31 mouse cellular contexts compared by ENCODE assay signal in the genomic region with DNA sequence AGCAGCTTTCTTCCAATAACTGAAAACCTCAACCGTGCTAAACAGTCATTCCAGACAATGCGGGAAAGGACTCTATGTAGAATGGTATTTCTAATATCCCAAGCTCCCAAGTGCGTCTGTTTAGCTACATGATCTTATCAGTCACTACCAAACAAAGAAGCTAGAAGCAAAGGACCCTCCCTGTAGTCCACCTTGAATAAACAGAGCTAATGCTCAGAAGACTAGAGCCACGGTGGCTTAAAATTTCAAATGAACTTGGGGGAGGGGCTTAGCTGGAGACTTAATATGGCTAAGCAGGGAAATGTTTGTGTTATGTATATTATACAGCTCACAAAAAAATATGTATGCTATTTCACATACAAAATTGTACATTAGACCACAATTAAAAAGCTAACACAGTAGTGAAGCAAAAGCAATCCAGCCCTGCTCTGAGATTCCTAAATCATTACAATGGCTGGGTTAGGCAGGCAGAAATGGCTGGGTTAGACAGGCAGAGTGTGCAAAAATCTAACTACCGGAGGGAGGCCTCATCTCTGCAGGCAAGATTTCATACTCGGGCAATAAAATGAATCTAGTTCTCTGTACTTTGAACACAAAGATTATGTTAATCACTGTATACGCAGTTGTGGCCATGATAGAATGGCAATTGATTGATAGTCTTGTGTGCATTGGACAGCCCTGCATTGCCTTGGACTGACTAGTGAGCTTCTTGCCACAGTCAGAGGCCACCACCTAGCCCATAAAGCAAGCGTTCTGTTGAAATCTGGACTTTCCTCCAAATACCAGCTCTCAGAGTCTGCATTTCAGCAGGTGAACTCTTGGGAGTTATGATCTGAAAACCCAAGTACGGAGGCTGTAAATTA. TPM values are rescaled to one million over a fixed set of nuclear protein-coding genes. Genes with fewer than 3 reads are reported as not detected.
DNase-seq lines count a peak whose midpoint lies in the region; ATAC-seq and TF ChIP-seq lines count a peak whose summit lies in the region.
"Had no signal": no experiment of that assay in that cellular context is flagged by ENCODE, and none has a peak within 500 bp of the region (broad histone marks: within the 10 kb centered on the region; RNA-seq: fewer than 3 reads in every experiment).

No protein-coding gene starts in this region.

- no peak for TF ChIP-seq POLR2A in small intestine, adult 2 months (IDR thresholded peaks at IDR 0.05; ENCODE audit: low read depth, low read length)
- no peak for TF ChIP-seq POLR2A in lung, adult 2 months (IDR thresholded peaks at IDR 0.05; ENCODE audit: borderline replicate concordance, extremely low read depth, low read depth, low read length)

- TF ChIP-seq EP300 in stomach, postnatal 0 days (optimal IDR thresholded peaks at IDR 0.05) = no peak

- WGBS in hindbrain, embryonic 15.5 days = 69% methylated on average over 9 of the region's 9 CpGs
- 81% methylated on average over 9 of the region's 9 CpGs for WGBS in hindbrain, embryonic 10.5 days
- WGBS in stomach, embryonic 14.5 days = 45% methylated on average over 9 of the region's 9 CpGs
- WGBS in stomach, postnatal 0 days = 41% methylated on average over 9 of the region's 9 CpGs
- 24% methylated on average over 9 of the region's 9 CpGs for WGBS in small intestine, adult 2 months
- WGBS in lung, adult 2 months = 76% methylated on average over 9 of the region's 9 CpGs

- H3K4me2 ChIP-seq in hindbrain, embryonic 15.5 days = no peak overlapping the region
- H3K4me2 ChIP-seq in stomach, embryonic 14.5 days (replicated peaks; ENCODE audit: low read depth, low read length) = no peak overlapping the region
- no peak overlapping the region for H3K4me2 ChIP-seq in stomach, postnatal 0 days (replicated peaks; ENCODE audit: low read depth)
- H3K4me2 ChIP-seq: embryonic facial prominence, embryonic 13.5 days; forebrain, embryonic 15.5 days; heart, embryonic 15.5 days; hindbrain, embryonic 14.5 days; kidney, embryonic 15.5 days; lung, embryonic 14.5 days had no signal

- 0 out of 2 replicates have a peak overlapping the region, but pooled peaks have one; percentile 5 for H3K27ac ChIP-seq in hindbrain, embryonic 15.5 days (replicated peaks)
- no peak overlapping the region for H3K27ac ChIP-seq in hindbrain, embryonic 10.5 days
- no peak overlapping the region for H3K27ac ChIP-seq in stomach, embryonic 14.5 days (ENCODE audit: low read length)
- H3K27ac ChIP-seq in stomach, postnatal 0 days (replicated peaks) = no peak overlapping the region
- peak overlapping the region; percentile 52 for H3K27ac ChIP-seq in small intestine, adult 2 months (ENCODE audit: insufficient read depth, low read depth, low read length)
- H3K27ac ChIP-seq: embryonic facial prominence, embryonic 13.5 days; forebrain, embryonic 10.5 days; forebrain, embryonic 15.5 days; heart, embryonic 10.5 days; heart, embryonic 15.5 days; hindbrain, embryonic 14.5 days; kidney, embryonic 15.5 days; liver, embryonic 14.5 days had no signal

- H3K27me3 ChIP-seq in hindbrain, embryonic 15.5 days = no peaks in the 10 kb centered on the region
- H3K27me3 ChIP-seq in hindbrain, embryonic 10.5 days (ENCODE audit: insufficient read depth, poor library complexity, severe bottlenecking) = no peaks in the 10 kb centered on the region
- no peaks in the 10 kb centered on the region for H3K27me3 ChIP-seq in stomach, embryonic 14.5 days (ENCODE audit: control insufficient read depth, insufficient read depth, low read length)
- no peaks in the 10 kb centered on the region for H3K27me3 ChIP-seq in stomach, postnatal 0 days (ENCODE audit: control insufficient read depth, insufficient read depth, low read length)
- no peaks in the 10 kb centered on the region for H3K27me3 ChIP-seq in small intestine, adult 2 months (ENCODE audit: control insufficient read depth, insufficient read depth, low read length)
- H3K27me3 ChIP-seq: embryonic facial prominence, embryonic 13.5 days; forebrain, embryonic 15.5 days; heart, embryonic 15.5 days; kidney, embryonic 15.5 days had no signal

- H3K9ac ChIP-seq in hindbrain, embryonic 15.5 days = no peak overlapping the region
- H3K9ac ChIP-seq in stomach, embryonic 14.5 days (replicated peaks; ENCODE audit: low read depth, low read length) = no peak overlapping the region
- H3K9ac ChIP-seq in stomach, postnatal 0 days (ENCODE audit: low read length) = no peak overlapping the region
- H3K9ac ChIP-seq: embryonic facial prominence, embryonic 13.5 days; forebrain, embryonic 15.5 days; heart, embryonic 15.5 days; hindbrain, embryonic 14.5 days; kidney, embryonic 15.5 days; liver, embryonic 14.5 days; lung, embryonic 14.5 days had no signal

- no peak for ATAC-seq in hindbrain, embryonic 15.5 days (ENCODE audit: low FRiP score, low read depth)
- ATAC-seq in stomach, embryonic 14.5 days (ENCODE audit: insufficient number of reproducible peaks, insufficient read depth, low FRiP score, low read depth) = peak; percentile 61; the same call in 1 of the 2 replicates
- no peak for ATAC-seq in stomach, postnatal 0 days (ENCODE audit: low FRiP score, low TSS enrichment)
- ATAC-seq: forebrain, embryonic 15.5 days; Patski had no signal

- no peaks in the 10 kb centered on the region for H3K4me1 ChIP-seq in hindbrain, embryonic 15.5 days (replicated peaks)
- H3K4me1 ChIP-seq in hindbrain, embryonic 10.5 days (replicated peaks) = no peaks in the 10 kb centered on the region
- no peaks in the 10 kb centered on the region for H3K4me1 ChIP-seq in stomach, embryonic 14.5 days (ENCODE audit: control insufficient read depth, insufficient read depth, low read length)
- H3K4me1 ChIP-seq in stomach, postnatal 0 days (replicated peaks; ENCODE audit: control insufficient read depth, insufficient read depth) = no peaks in the 10 kb centered on the region
- peaks cover 16% of the 10 kb centered on the region; the same call in 1 of the 2 replicates for H3K4me1 ChIP-seq in small intestine, adult 2 months (ENCODE audit: control insufficient read depth, insufficient read depth, insufficient read length, low read length)
- no peaks in the 10 kb centered on the region for H3K4me1 ChIP-seq in lung, adult 2 months (ENCODE audit: control insufficient read depth, insufficient read depth, low read length)
- H3K4me1 ChIP-seq: embryonic facial prominence, embryonic 13.5 days; forebrain, embryonic 10.5 days; forebrain, embryonic 15.5 days; heart, embryonic 10.5 days; heart, embryonic 15.5 days; kidney, embryonic 15.5 days had no signal

- H3K9me3 ChIP-seq in hindbrain, embryonic 15.5 days = no peaks in the 10 kb centered on the region
- H3K9me3 ChIP-seq in hindbrain, embryonic 10.5 days = no peaks in the 10 kb centered on the region
- H3K9me3 ChIP-seq in stomach, embryonic 14.5 days (ENCODE audit: control insufficient read depth, low read depth, low read length) = no peaks in the 10 kb centered on the region
- 0 out of 2 replicates have a peak, but pooled peaks cover 2% of the 10 kb centered on the region for H3K9me3 ChIP-seq in stomach, postnatal 0 days (ENCODE audit: control insufficient read depth, low read length)
- H3K9me3 ChIP-seq: embryonic facial prominence, embryonic 13.5 days; forebrain, embryonic 10.5 days; forebrain, embryonic 15.5 days; heart, embryonic 10.5 days; heart, embryonic 15.5 days; kidney, embryonic 15.5 days had no signal

- no peaks in the 10 kb centered on the region for H3K36me3 ChIP-seq in hindbrain, embryonic 15.5 days
- no peaks in the 10 kb centered on the region for H3K36me3 ChIP-seq in hindbrain, embryonic 10.5 days
- H3K36me3 ChIP-seq in stomach, embryonic 14.5 days (ENCODE audit: control insufficient read depth, insufficient read depth, low read length) = no peaks in the 10 kb centered on the region
- no peaks in the 10 kb centered on the region for H3K36me3 ChIP-seq in stomach, postnatal 0 days (ENCODE audit: control insufficient read depth, insufficient read depth, low read length)
- no peaks in the 10 kb centered on the region for H3K36me3 ChIP-seq in small intestine, adult 2 months (ENCODE audit: control insufficient read depth, insufficient read depth, low read length)
- H3K36me3 ChIP-seq: embryonic facial prominence, embryonic 13.5 days; forebrain, embryonic 10.5 days; forebrain, embryonic 15.5 days; heart, embryonic 10.5 days; heart, embryonic 15.5 days; kidney, embryonic 15.5 days had no signal

- TF ChIP-seq CTCF in stomach, postnatal 0 days (IDR thresholded peaks at IDR 0.05; ENCODE audit: low read depth) = no peak
- no peak for TF ChIP-seq CTCF in small intestine, adult 2 months (IDR thresholded peaks at IDR 0.05; ENCODE audit: extremely low read depth, insufficient read length, insufficient replicate concordance, low read depth, low read length)
- TF ChIP-seq CTCF in lung, adult 2 months (IDR thresholded peaks at IDR 0.05; ENCODE audit: insufficient read depth, low read length) = no peak

- DNase-seq in hindbrain, embryonic 10.5 days (ENCODE audit: low spot score) = no peak
- no peak for DNase-seq in stomach, postnatal 0 days (ENCODE audit: low spot score)
- no peak for DNase-seq in layer of hippocampus, adult 18-20 months (ENCODE audit: low spot score in 2 of 2)
- DNase-seq in lung, adult 2 months = no peak
- DNase-seq: adrenal gland, postnatal 10 days; cerebellum, adult 11 months; cerebellum, adult 9-10 months; gastrocnemius, postnatal 25 days; heart, adult 11 months; kidney, adult 18-20 months; kidney, postnatal 25 days; layer of hippocampus, postnatal 36 days; liver; lung, embryonic 14.5 days; lung, postnatal 14 days; right cerebral cortex, postnatal 4 days; thymus, adult 2 months; thymus, postnatal 36 days had no signal

- H3K4me3 ChIP-seq in hindbrain, embryonic 15.5 days = no peak overlapping the region
- H3K4me3 ChIP-seq in hindbrain, embryonic 10.5 days = no peak overlapping the region
- H3K4me3 ChIP-seq in stomach, embryonic 14.5 days (ENCODE audit: low read depth, low read length) = no peak overlapping the region
- no peak overlapping the region for H3K4me3 ChIP-seq in stomach, postnatal 0 days (ENCODE audit: low read depth, low read length)
- H3K4me3 ChIP-seq in small intestine, adult 2 months (ENCODE audit: low read depth, low read length) = no peak overlapping the region
- no peak overlapping the region for H3K4me3 ChIP-seq in lung, adult 2 months (replicated peaks; ENCODE audit: extremely low read depth, low read depth, low read length)
- H3K4me3 ChIP-seq: embryonic facial prominence, embryonic 13.5 days; forebrain, embryonic 10.5 days; forebrain, embryonic 15.5 days; heart, embryonic 10.5 days; heart, embryonic 15.5 days; kidney, embryonic 15.5 days had no signal

RNA-seq across cellular contexts. Expression of a gene that starts 13.4 kb away (rescaled TPM):
- polyA plus RNA-seq in hindbrain, embryonic 15.5 days (2015; fragmentation: Nextera tagmentation; extraction: Ambion mirVana) = 91.8 and 95.4 TPM in 2 replicates
- polyA plus RNA-seq in hindbrain, embryonic 10.5 days (2016; fragmentation: Nextera tagmentation; extraction: Ambion mirVana) = 59.2 and 64.2 TPM in 2 replicates
- 75.0 and 77.9 TPM in 2 replicates for polyA plus RNA-seq in stomach, embryonic 14.5 days (2014; fragmentation: Nextera tagmentation; extraction: Ambion mirVana)
- 15.8 and 16.6 TPM in 2 replicates for polyA plus RNA-seq in stomach, postnatal 0 days (2015; fragmentation: Nextera tagmentation; extraction: Ambion mirVana)
- polyA plus RNA-seq in small intestine, adult 2 months (2012; rRNA removed) = 38.1 and 176 TPM in 2 replicates
- 100 to 1,000 TPM; 140 to 146 TPM for total RNA-seq in layer of hippocampus, adult 18-20 months (2021)
- 5.0 and 7.2 TPM in 2 replicates for polyA plus RNA-seq in lung, adult 2 months (2012; rRNA removed)
- total RNA-seq: MEL had no signal

Comparison
In these comparisons a context has a peak if more than half of its experiments do, and no peak if none do; other contexts are left out.
1. H3K27ac ChIP-seq: peak in hindbrain, embryonic 15.5 days (single experiment) and small intestine, adult 2 months (single experiment); none in hindbrain, embryonic 10.5 days (single experiment), stomach, embryonic 14.5 days (single experiment) and stomach, postnatal 0 days (single experiment).